Comparison of ENCODE assay signal across 26 mouse cellular contexts in genomic region chr5:52736046-52736445, GRCm38 (mm10). TPM values are rescaled to one million over a fixed set of nuclear protein-coding genes. Genes with fewer than 3 reads are reported as not detected.
A peak's percentile ranks its signal among the peaks of the same experiment; 100 is the strongest.
DNase-seq lines count a peak whose midpoint lies in the region; ATAC-seq and TF ChIP-seq lines count a peak whose summit lies in the region.
"Had no signal": no experiment of that assay in that cellular context is flagged by ENCODE, and none has a peak within 500 bp of the region (broad histone marks: within the 10 kb centered on the region; RNA-seq: fewer than 3 reads in every experiment).

No protein-coding gene starts in this region.

- no peaks in the 10 kb centered on the region for H3K27me3 ChIP-seq in embryonic facial prominence, embryonic 14.5 days (replicated peaks; ENCODE audit: control insufficient read depth, insufficient read depth, low read length)
- no peaks in the 10 kb centered on the region for H3K27me3 ChIP-seq in embryonic facial prominence, embryonic 10.5 days (replicated peaks; ENCODE audit: low read depth, poor library complexity, severe bottlenecking)
- H3K27me3 ChIP-seq in lung, embryonic 14.5 days (ENCODE audit: insufficient read depth, low read length) = no peaks in the 10 kb centered on the region
- H3K27me3 ChIP-seq: CH12.LX; embryonic facial prominence, embryonic 13.5 days; forebrain, embryonic 12.5 days; forebrain, embryonic 15.5 days had no signal

- WGBS in embryonic facial prominence, embryonic 14.5 days = 39% methylated on average over 3 of the region's 3 CpGs
- 48% methylated on average over 3 of the region's 3 CpGs for WGBS in embryonic facial prominence, embryonic 10.5 days
- 47% methylated on average over 3 of the region's 3 CpGs for WGBS in lung, embryonic 14.5 days

- no peak overlapping the region for H3K9ac ChIP-seq in embryonic facial prominence, embryonic 14.5 days (ENCODE audit: low read depth, low read length)
- no peak overlapping the region for H3K9ac ChIP-seq in lung, embryonic 14.5 days
- H3K9ac ChIP-seq: embryonic facial prominence, embryonic 13.5 days; forebrain, embryonic 12.5 days; forebrain, embryonic 15.5 days had no signal

- no peak for TF ChIP-seq CTCF in lung, embryonic 14.5 days (IDR thresholded peaks at IDR 0.05; ENCODE audit: low read depth)
- TF ChIP-seq CTCF in brain, embryonic 14.5 days (IDR thresholded peaks at IDR 0.05; ENCODE audit: borderline replicate concordance, extremely low read depth, insufficient read depth, insufficient read length) = no peak

- H3K27ac ChIP-seq in embryonic facial prominence, embryonic 14.5 days (replicated peaks; ENCODE audit: low read depth, low read length) = no peak overlapping the region
- no peak overlapping the region for H3K27ac ChIP-seq in embryonic facial prominence, embryonic 10.5 days (replicated peaks)
- H3K27ac ChIP-seq in lung, embryonic 14.5 days (ENCODE audit: low read depth) = no peak overlapping the region
- H3K27ac ChIP-seq: embryonic facial prominence, embryonic 13.5 days; forebrain, embryonic 10.5 days; forebrain, embryonic 12.5 days; forebrain, embryonic 15.5 days had no signal

- ATAC-seq in embryonic facial prominence, embryonic 14.5 days (ENCODE audit: low read depth) = no peak; the same call in 1 of the 2 replicates
- no peak for ATAC-seq in lung, embryonic 14.5 days (ENCODE audit: insufficient read depth)
- ATAC-seq: activated CD4-positive, CD25-positive, alpha-beta regulatory T cell, adult 4 months; CD4-positive, CD25-positive, alpha-beta regulatory T cell, adult 4 months; forebrain, embryonic 15.5 days; Patski had no signal

- DNase-seq in embryonic facial prominence, embryonic 14.5 days (ENCODE audit: low spot score) = peak; percentile 82
- no peak for DNase-seq in embryonic facial prominence, embryonic 10.5 days (ENCODE audit: low spot score)
- peak; percentile 51 for DNase-seq in heart, adult 11 months
- no peak for DNase-seq in heart, adult 9 months (ENCODE audit: low spot score in 2 of 2)
- DNase-seq in lung, embryonic 14.5 days = peak; percentile 69
- DNase-seq in lung, postnatal 4 days = no peak
- peak; percentile 9 for DNase-seq in brain, embryonic 14.5 days (ENCODE audit: low read depth)
- no peak for DNase-seq in spleen, postnatal 36 days (ENCODE audit: low spot score in 2 of 2)
- DNase-seq: adrenal gland, adult 2 months; adrenal gland, postnatal 10 days; adrenal gland, postnatal 25 days; B cell, adult 2 months; cerebellum, adult 11-12 months; cerebellum, adult 2 months; cerebellum, adult 9-10 months; cerebellum, postnatal 25 days had no signal

- no peak for TF ChIP-seq POLR2A in brain, embryonic 14.5 days (IDR thresholded peaks at IDR 0.05; ENCODE audit: borderline replicate concordance, extremely low read depth, insufficient read depth, insufficient read length, poor library complexity, severe bottlenecking)

- H3K4me1 ChIP-seq in embryonic facial prominence, embryonic 14.5 days (ENCODE audit: control insufficient read depth, insufficient read depth, low read length) = 0 out of 2 replicates have a peak, but pooled peaks cover 3% of the 10 kb centered on the region
- no peaks in the 10 kb centered on the region for H3K4me1 ChIP-seq in embryonic facial prominence, embryonic 10.5 days
- no peaks in the 10 kb centered on the region for H3K4me1 ChIP-seq in lung, embryonic 14.5 days (ENCODE audit: insufficient read depth)
- H3K4me1 ChIP-seq: forebrain, embryonic 10.5 days; forebrain, embryonic 12.5 days; forebrain, embryonic 15.5 days had no signal

- no peaks in the 10 kb centered on the region for H3K9me3 ChIP-seq in embryonic facial prominence, embryonic 14.5 days (ENCODE audit: control insufficient read depth, low read length)
- no peaks in the 10 kb centered on the region for H3K9me3 ChIP-seq in embryonic facial prominence, embryonic 10.5 days
- H3K9me3 ChIP-seq in lung, embryonic 14.5 days (ENCODE audit: low read depth, low read length) = no peaks in the 10 kb centered on the region
- H3K9me3 ChIP-seq: embryonic facial prominence, embryonic 13.5 days; forebrain, embryonic 10.5 days; forebrain, embryonic 12.5 days; forebrain, embryonic 15.5 days; G1E had no signal

- H3K36me3 ChIP-seq in embryonic facial prominence, embryonic 14.5 days (ENCODE audit: control insufficient read depth, insufficient read depth, low read length) = no peaks in the 10 kb centered on the region
- no peaks in the 10 kb centered on the region for H3K36me3 ChIP-seq in embryonic facial prominence, embryonic 10.5 days (replicated peaks)
- no peaks in the 10 kb centered on the region for H3K36me3 ChIP-seq in lung, embryonic 14.5 days (ENCODE audit: insufficient read depth)
- H3K36me3 ChIP-seq: embryonic facial prominence, embryonic 13.5 days; forebrain, embryonic 10.5 days; forebrain, embryonic 12.5 days; forebrain, embryonic 15.5 days; G1E had no signal

- no peak overlapping the region for H3K4me3 ChIP-seq in embryonic facial prominence, embryonic 14.5 days (ENCODE audit: low read depth, low read length)
- H3K4me3 ChIP-seq in embryonic facial prominence, embryonic 10.5 days = no peak overlapping the region
- H3K4me3 ChIP-seq in lung, embryonic 14.5 days (ENCODE audit: low read depth, low read length) = no peak overlapping the region
- H3K4me3 ChIP-seq: embryonic facial prominence, embryonic 13.5 days; erythroblast, embryonic 14.5 days; forebrain, embryonic 10.5 days; forebrain, embryonic 12.5 days; forebrain, embryonic 15.5 days had no signal

- no peak overlapping the region for H3K4me2 ChIP-seq in embryonic facial prominence, embryonic 14.5 days (ENCODE audit: low read depth, low read length)
- H3K4me2 ChIP-seq in lung, embryonic 14.5 days = no peak overlapping the region
- H3K4me2 ChIP-seq: embryonic facial prominence, embryonic 13.5 days; forebrain, embryonic 12.5 days; forebrain, embryonic 15.5 days had no signal

RNA-seq across cellular contexts. Expression of gene Pi4k2b, which starts 5.3 kb away (rescaled TPM):
- 25.3 and 25.6 TPM in 2 replicates for polyA plus RNA-seq in embryonic facial prominence, embryonic 14.5 days (2014; fragmentation: Nextera tagmentation; extraction: Ambion mirVana)
- polyA plus RNA-seq in embryonic facial prominence, embryonic 10.5 days (2016; fragmentation: Nextera tagmentation; extraction: Ambion mirVana) = 16.5 and 17.4 TPM in 2 replicates
- polyA plus RNA-seq in lung, embryonic 14.5 days (2014; fragmentation: Nextera tagmentation; extraction: Ambion mirVana) = 34.6 and 36.7 TPM in 2 replicates
- polyA plus RNA-seq in brain, embryonic 14.5 days (2012; rRNA removed) = 6.4 and 8.9 TPM in 2 replicates

RNA-seq across cellular contexts. Expression of gene Zcchc4, which starts 39.2 kb away (rescaled TPM):
- polyA plus RNA-seq in embryonic facial prominence, embryonic 14.5 days (2014; fragmentation: Nextera tagmentation; extraction: Ambion mirVana) = 9.7 and 12.9 TPM in 2 replicates
- 21.1 and 22.6 TPM in 2 replicates for polyA plus RNA-seq in embryonic facial prominence, embryonic 10.5 days (2016; fragmentation: Nextera tagmentation; extraction: Ambion mirVana)
- polyA plus RNA-seq in lung, embryonic 14.5 days (2014; fragmentation: Nextera tagmentation; extraction: Ambion mirVana) = 16.1 and 17.5 TPM in 2 replicates
- 16.2 and 16.6 TPM in 2 replicates for polyA plus RNA-seq in brain, embryonic 14.5 days (2012; rRNA removed)

Comparison
In these comparisons a context has a peak if more than half of its experiments do, and no peak if none do; other contexts are left out.
1. DNase-seq: peak in embryonic facial prominence, embryonic 14.5 days (single experiment), heart, adult 11 months (single experiment), lung, embryonic 14.5 days (single experiment) and brain, embryonic 14.5 days (single experiment); none in embryonic facial prominence, embryonic 10.5 days (single experiment), heart, adult 9 months (0 of 2), lung, postnatal 4 days (0 of 2) and spleen, postnatal 36 days (0 of 2).